Mouse (Mus musculus): ENCODE results near the gene Slc9a9.

Slc9a9 gene

GRCm38 (mm10) chr9:94730396-94730795 is 60.7 kb downstream of the Slc9a9 start:
- in situ Hi-C loops (cut with MboI; ENCODE audit: low sequenced_read_pairs), result no loop called here

- in situ Hi-C loops (cut with MboI; ENCODE audit: low sequenced_read_pairs), result no loop called here
These were observed 62.4 kb downstream of the Slc9a9 start for GRCm38 (mm10) chr9:94732136-94732535.

- in situ Hi-C loops (cut with MboI; ENCODE audit: low sequenced_read_pairs), result no loop called here
These were observed 63.0 kb downstream of the Slc9a9 start for GRCm38 (mm10) chr9:94732599-94733287.

GRCm38 (mm10) chr9:94734320-94734719 is 64.6 kb downstream of the Slc9a9 start:
- in situ Hi-C loops (cut with MboI; ENCODE audit: low sequenced_read_pairs), result no loop called here

GRCm38 (mm10) chr9:94737226-94737625 is 67.5 kb downstream of the Slc9a9 start:
- in situ Hi-C loops (cut with MboI; ENCODE audit: low sequenced_read_pairs), result no loop called here

- in situ Hi-C loops (cut with MboI; ENCODE audit: low sequenced_read_pairs), result no loop called here
These were observed 69.1 kb downstream of the Slc9a9 start for GRCm38 (mm10) chr9:94738555-94739427.

GRCm38 (mm10) chr9:94740841-94741240 is 71.1 kb downstream of the Slc9a9 start:
- in situ Hi-C loops (cut with MboI; ENCODE audit: low sequenced_read_pairs), result no loop called here

- in situ Hi-C loops (cut with MboI; ENCODE audit: low sequenced_read_pairs), result no loop called here
These were observed 73.6 kb downstream of the Slc9a9 start for GRCm38 (mm10) chr9:94743291-94743690.

- in situ Hi-C loops (cut with MboI; ENCODE audit: low sequenced_read_pairs), result no loop called here
These were observed 78.8 kb downstream of the Slc9a9 start for GRCm38 (mm10) chr9:94748503-94748902.

GRCm38 (mm10) chr9:94750187-94750586 is 80.5 kb downstream of the Slc9a9 start:
- in situ Hi-C loops (cut with MboI; ENCODE audit: low sequenced_read_pairs), result no loop called here

- in situ Hi-C loops (cut with MboI; ENCODE audit: low sequenced_read_pairs), result no loop called here
These were observed 81.4 kb downstream of the Slc9a9 start for GRCm38 (mm10) chr9:94750935-94751637.

- in situ Hi-C loops (cut with MboI; ENCODE audit: low sequenced_read_pairs), result no loop called here
These were observed 81.9 kb downstream of the Slc9a9 start for GRCm38 (mm10) chr9:94751638-94752021.

GRCm38 (mm10) chr9:94752121-94752520 is 82.4 kb downstream of the Slc9a9 start:
- in situ Hi-C loops (cut with MboI; ENCODE audit: low sequenced_read_pairs), result no loop called here

GRCm38 (mm10) chr9:94759904-94760303 is 90.2 kb downstream of the Slc9a9 start:
- in situ Hi-C loops (cut with MboI; ENCODE audit: low sequenced_read_pairs), result no loop called here

GRCm38 (mm10) chr9:94768114-94768513 is 98.4 kb downstream of the Slc9a9 start:
- in situ Hi-C loops (cut with MboI; ENCODE audit: low sequenced_read_pairs), result no loop called here

GRCm38 (mm10) chr9:94768524-94768923 is 98.8 kb downstream of the Slc9a9 start:
- in situ Hi-C loops (cut with MboI; ENCODE audit: low sequenced_read_pairs), result no loop called here

GRCm38 (mm10) chr9:94773357-94773756 is 103.6 kb downstream of the Slc9a9 start:
- in situ Hi-C loops (cut with MboI; ENCODE audit: low sequenced_read_pairs), result no loop called here

- in situ Hi-C loops (cut with MboI; ENCODE audit: low sequenced_read_pairs), result no loop called here
These were observed 118.6 kb downstream of the Slc9a9 start for GRCm38 (mm10) chr9:94788261-94788660.

- in situ Hi-C loops (cut with MboI; ENCODE audit: low sequenced_read_pairs), result no loop called here
These were observed 121.3 kb downstream of the Slc9a9 start for GRCm38 (mm10) chr9:94790966-94791365.

- in situ Hi-C loops (cut with MboI; ENCODE audit: low sequenced_read_pairs), result no loop called here
These were observed 133.4 kb downstream of the Slc9a9 start for GRCm38 (mm10) chr9:94803073-94803472.

- in situ Hi-C loops (cut with MboI; ENCODE audit: low sequenced_read_pairs), result no loop called here
These were observed 135.8 kb downstream of the Slc9a9 start for GRCm38 (mm10) chr9:94805506-94805905.

Data from CH12F3 (cell line).